Comparison of ENCODE assay signal across 26 mouse cellular contexts in genomic region chr4:127708186-127708585, GRCm38 (mm10).
A peak's percentile ranks its signal among the peaks of the same experiment; 100 is the strongest.
DNase-seq lines count a peak whose midpoint lies in the region; ATAC-seq lines count a peak whose summit lies in the region.
"Had no signal": no experiment of that assay in that cellular context is flagged by ENCODE, and none has a peak within 500 bp of the region (broad histone marks: within the 10 kb centered on the region; RNA-seq: fewer than 3 reads in every experiment).

No protein-coding gene starts in this region.

- no peak overlapping the region for H3K4me2 ChIP-seq in hindbrain, embryonic 16.5 days (ENCODE audit: low read length)
- H3K4me2 ChIP-seq: embryonic facial prominence, embryonic 13.5 days; forebrain, embryonic 13.5 days; hindbrain, embryonic 15.5 days; intestine, embryonic 15.5 days; limb, embryonic 15.5 days; liver, embryonic 15.5 days; lung, embryonic 15.5 days had no signal

- peaks cover 5% of the 10 kb centered on the region; the same call in 1 of the 2 replicates for H3K4me1 ChIP-seq in hindbrain, embryonic 16.5 days (ENCODE audit: control insufficient read depth, insufficient read depth, low read depth, low read length)
- H3K4me1 ChIP-seq: embryonic facial prominence, embryonic 13.5 days; intestine, embryonic 15.5 days; limb, embryonic 15.5 days; liver, embryonic 15.5 days; lung, embryonic 15.5 days had no signal

- 81% methylated on average over 3 of the region's 3 CpGs for WGBS in hindbrain, embryonic 16.5 days

- no peaks in the 10 kb centered on the region for H3K36me3 ChIP-seq in hindbrain, embryonic 16.5 days (ENCODE audit: control insufficient read depth, insufficient read depth, low read length)
- H3K36me3 ChIP-seq: embryonic facial prominence, embryonic 13.5 days; heart, embryonic 10.5 days; hindbrain, embryonic 15.5 days; intestine, embryonic 15.5 days; limb, embryonic 15.5 days; liver, embryonic 15.5 days; lung, embryonic 15.5 days had no signal

- H3K27me3 ChIP-seq in hindbrain, embryonic 16.5 days (replicated peaks; ENCODE audit: control insufficient read depth, insufficient read depth, low read length) = no peaks in the 10 kb centered on the region
- H3K27me3 ChIP-seq: embryonic facial prominence, embryonic 13.5 days; forebrain, embryonic 13.5 days; hindbrain, embryonic 15.5 days; intestine, embryonic 15.5 days; limb, embryonic 15.5 days; liver, embryonic 15.5 days; lung, embryonic 15.5 days had no signal

- ATAC-seq in hindbrain, embryonic 16.5 days = no peak
- ATAC-seq: forebrain, embryonic 13.5 days; intestine, embryonic 15.5 days; midbrain, embryonic 16.5 days had no signal

- H3K4me3 ChIP-seq in hindbrain, embryonic 16.5 days (ENCODE audit: low read length) = no peak overlapping the region
- H3K4me3 ChIP-seq: embryonic facial prominence, embryonic 13.5 days; erythroblast, embryonic 14.5 days; forebrain, embryonic 13.5 days; heart, embryonic 10.5 days; hindbrain, embryonic 15.5 days; intestine, embryonic 15.5 days; limb, embryonic 15.5 days; liver, embryonic 15.5 days; lung, embryonic 15.5 days; myocyte had no signal

- DNase-seq in layer of hippocampus, adult 9-11 months = peak; percentile 15
- DNase-seq in layer of hippocampus, adult 18-20 months (ENCODE audit: low spot score in 2 of 2) = no peak
- DNase-seq in frontal cortex, adult 2 months (ENCODE audit: extremely low spot score in 1 of 2, low spot score in 1 of 2) = peak; percentile 77 to 84
- peak; percentile 63 to 70 for DNase-seq in left cerebral cortex, adult 9 months (ENCODE audit: low spot score in 2 of 2)
- DNase-seq in right cerebral cortex, postnatal 14 days = peak; percentile 22
- DNase-seq in adrenal gland, postnatal 14 days = no peak
- DNase-seq in embryo, embryonic 9.5 days (ENCODE audit: extremely low spot score) = no peak
- DNase-seq: cerebellum, adult 18-20 months; cerebellum, postnatal 14 days; kidney, adult 8-10 months; kidney, postnatal 10 days; lung, postnatal 4 days; thymus, adult 2 months; thymus, postnatal 4 days had no signal

- H3K27ac ChIP-seq in hindbrain, embryonic 16.5 days (ENCODE audit: low read depth, low read length) = no peak overlapping the region
- H3K27ac ChIP-seq: embryonic facial prominence, embryonic 13.5 days; forebrain, embryonic 13.5 days; heart, embryonic 10.5 days; hindbrain, embryonic 15.5 days; intestine, embryonic 15.5 days; limb, embryonic 15.5 days; liver, embryonic 15.5 days; lung, embryonic 15.5 days had no signal

- H3K9me3 ChIP-seq in hindbrain, embryonic 16.5 days (ENCODE audit: control insufficient read depth, low read length) = no peaks in the 10 kb centered on the region
- H3K9me3 ChIP-seq: embryonic facial prominence, embryonic 13.5 days; forebrain, embryonic 13.5 days; heart, embryonic 10.5 days; hindbrain, embryonic 15.5 days; intestine, embryonic 15.5 days; limb, embryonic 15.5 days; liver, embryonic 15.5 days; lung, embryonic 15.5 days had no signal

- H3K9ac ChIP-seq in hindbrain, embryonic 16.5 days (ENCODE audit: low read depth, low read length) = no peak overlapping the region
- H3K9ac ChIP-seq: embryonic facial prominence, embryonic 13.5 days; forebrain, embryonic 13.5 days; hindbrain, embryonic 15.5 days; intestine, embryonic 15.5 days; limb, embryonic 15.5 days; liver, embryonic 15.5 days; lung, embryonic 15.5 days had no signal

Comparison
In these comparisons a context has a peak if more than half of its experiments do, and no peak if none do; other contexts are left out.
1. DNase-seq: peak in layer of hippocampus, adult 9-11 months (single experiment), frontal cortex, adult 2 months (2 of 2), left cerebral cortex, adult 9 months (2 of 2) and right cerebral cortex, postnatal 14 days (single experiment); none in layer of hippocampus, adult 18-20 months (0 of 2), adrenal gland, postnatal 14 days (single experiment) and embryo, embryonic 9.5 days (single experiment).